Mouse (Mus musculus) E14TG2a.4 (cell line): ENCODE results near the gene Tc2n.

ENCODE experiments used
- CTCF ChIP-seq: conservative IDR thresholded peaks from 2 replicates; pipeline ENCODE4 v1.5.1; 2014; ENCODE audit warnings: low read length
- NANOG ChIP-seq: IDR thresholded peaks from 2 replicates; pipeline ENCODE4 v1.6.1; 2014; ENCODE audit warnings: borderline replicate concordance, low read length, mixed read lengths
- POU5F1 ChIP-seq: IDR thresholded peaks from 2 replicates; pipeline ENCODE4 v1.6.1; 2014; ENCODE audit warnings: low read length, borderline replicate concordance

DNA sequence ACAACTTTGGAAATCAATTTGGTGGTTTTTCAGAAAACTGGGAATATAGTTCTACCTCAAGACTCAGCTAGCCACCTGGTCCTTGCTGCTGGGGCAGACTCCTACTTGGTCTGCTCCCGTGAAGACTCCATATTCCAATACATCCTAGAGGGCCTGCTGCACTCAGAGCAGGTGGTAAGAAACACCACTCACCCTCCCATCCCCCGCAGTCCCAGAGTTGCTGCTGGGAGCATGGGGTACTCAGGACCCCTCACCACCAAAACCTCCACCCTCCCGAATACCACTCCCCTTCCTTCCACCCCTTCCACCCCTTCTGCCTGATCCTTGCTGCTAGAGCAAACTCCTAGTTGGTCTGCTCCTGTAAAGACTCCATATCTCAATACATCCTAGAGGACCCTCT is 19.1 kb downstream of the Tc2n start:
- no peak for TF ChIP-seq CTCF
- TF ChIP-seq NANOG = no peak
- no peak for TF ChIP-seq POU5F1
